Mouse (Mus musculus): ENCODE data around the gene Slc15a5. TPM values are rescaled to one million over a fixed set of nuclear protein-coding genes. Genes with fewer than 3 reads are reported as not detected.
A peak's percentile ranks its signal among the peaks of the same experiment; 100 is the strongest.

Gene Slc15a5
- polyA plus RNA-seq, 1 experiment: 0.17 TPM

DNA sequence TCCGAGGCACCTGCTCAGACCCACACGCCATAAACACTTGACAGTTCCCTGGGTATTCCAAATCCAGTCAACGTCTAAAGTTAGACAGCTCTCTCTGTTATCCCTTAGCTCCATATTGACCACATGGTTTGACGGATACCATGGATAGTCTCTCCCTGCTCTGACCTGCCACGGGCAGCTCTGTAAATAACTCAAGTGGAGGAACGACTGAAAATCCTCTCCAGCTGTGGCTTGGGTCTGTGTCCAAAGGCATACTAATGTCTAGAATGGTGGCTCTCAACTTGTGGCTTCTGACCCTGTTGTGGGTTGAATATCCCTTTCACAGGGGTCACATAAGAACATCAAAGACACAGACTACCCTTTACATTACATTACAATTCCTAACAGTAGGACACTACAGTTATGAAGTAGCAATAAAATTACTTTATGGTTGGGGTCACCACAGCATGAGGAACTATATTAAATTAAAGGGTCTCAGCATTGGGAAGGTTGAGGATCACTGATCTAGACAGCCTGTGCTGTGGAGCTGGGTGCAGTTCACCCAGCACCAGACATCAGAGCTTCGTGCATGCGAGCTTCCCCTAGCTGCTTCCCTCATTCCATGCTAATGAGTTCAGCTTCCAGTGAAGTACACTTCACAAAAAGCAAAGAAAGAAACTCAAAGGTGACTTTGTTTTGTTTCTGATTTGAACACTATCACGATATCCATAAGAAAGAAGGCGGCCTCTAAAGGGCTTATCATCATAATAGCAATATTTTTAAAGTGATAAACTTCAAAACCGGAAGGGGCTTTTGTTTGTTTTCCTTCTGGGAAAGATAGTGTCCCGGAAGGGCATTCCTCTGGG is 139.1 kb downstream of the Slc15a5 start:
- Histone ChIP-seq H3K4me1 (ENCODE audit: control insufficient read depth, insufficient read depth, low read length) (no peaks in the 10 kb centered on the region; the same call in 1 of the 2 replicates), H3K27ac (ENCODE audit: insufficient read depth, low read length) (no peak overlapping the region), H3K4me3 (ENCODE audit: insufficient read depth, low read length) (no peak overlapping the region)
- TF ChIP-seq CTCF (IDR thresholded peaks at IDR 0.05; ENCODE audit: extremely low read depth, insufficient read depth, low read length) (no peak), POLR2A (IDR thresholded peaks at IDR 0.05; ENCODE audit: extremely low read depth, insufficient read depth, low read length) (no peak)

DNA sequence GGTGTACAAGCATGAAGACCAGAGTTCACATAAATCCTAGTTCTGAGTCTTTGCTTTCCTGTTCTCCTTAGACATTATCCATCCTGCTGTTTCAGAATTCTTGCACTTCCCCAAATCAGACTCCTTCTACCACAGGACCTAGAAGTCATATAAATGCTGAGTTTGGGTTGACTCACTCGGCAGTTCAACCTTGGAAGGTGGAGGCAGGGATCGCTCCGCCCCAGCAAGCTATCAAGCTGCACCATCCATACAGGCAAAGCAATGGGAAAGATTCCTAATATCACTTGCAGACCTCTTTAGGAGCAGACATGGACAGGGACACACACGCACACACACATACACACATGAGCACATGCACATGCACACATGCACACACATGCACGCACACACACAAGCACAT is 142.2 kb downstream of the Slc15a5 start:
- TF ChIP-seq CTCF (IDR thresholded peaks at IDR 0.05; ENCODE audit: extremely low read depth, insufficient read depth, low read length): no peak
- no peak for TF ChIP-seq POLR2A (IDR thresholded peaks at IDR 0.05; ENCODE audit: extremely low read depth, insufficient read depth, low read length)
- H3K27ac ChIP-seq (ENCODE audit: insufficient read depth, low read length): no peak overlapping the region
- no peak overlapping the region for H3K4me3 ChIP-seq (ENCODE audit: insufficient read depth, low read length)
- peaks cover 3% of the 10 kb centered on the region for H3K4me1 ChIP-seq (ENCODE audit: control insufficient read depth, insufficient read depth, low read length)

GRCm38 (mm10) chr6:137936268-137936667 is 143.4 kb downstream of the Slc15a5 start:
- no peak overlapping the region for H3K4me3 ChIP-seq (ENCODE audit: insufficient read depth, low read length)
- no peak for TF ChIP-seq POLR2A (IDR thresholded peaks at IDR 0.05; ENCODE audit: extremely low read depth, insufficient read depth, low read length)
- TF ChIP-seq CTCF (IDR thresholded peaks at IDR 0.05; ENCODE audit: extremely low read depth, insufficient read depth, low read length): no peak
- no peak overlapping the region for H3K27ac ChIP-seq (ENCODE audit: insufficient read depth, low read length)
- peaks cover 3% of the 10 kb centered on the region for H3K4me1 ChIP-seq (ENCODE audit: control insufficient read depth, insufficient read depth, low read length)

DNA sequence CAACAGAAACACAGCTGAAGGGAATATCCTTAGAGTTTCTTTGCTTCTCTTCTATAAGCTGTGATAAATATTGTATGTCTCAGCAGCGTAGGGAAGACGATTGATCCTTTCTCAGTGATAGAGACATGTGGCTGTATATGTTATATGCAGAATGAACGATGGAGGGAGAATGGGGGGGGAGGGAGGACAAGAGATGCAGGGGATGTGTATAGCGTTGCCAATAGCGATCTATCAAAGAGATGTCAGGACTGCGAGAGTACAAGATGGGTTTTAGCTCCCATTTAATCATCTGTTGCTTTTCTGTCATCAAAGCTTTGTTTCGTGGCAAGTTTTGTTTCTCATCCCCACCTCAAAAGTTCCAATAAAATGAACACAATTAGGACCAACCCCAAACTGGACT is 143.9 kb downstream of the Slc15a5 start:
- Histone ChIP-seq H3K4me3 (ENCODE audit: insufficient read depth, low read length) (no peak overlapping the region), H3K27ac (ENCODE audit: insufficient read depth, low read length) (no peak overlapping the region), H3K4me1 (ENCODE audit: control insufficient read depth, insufficient read depth, low read length) (peaks cover 3% of the 10 kb centered on the region)
- TF ChIP-seq CTCF (IDR thresholded peaks at IDR 0.05; ENCODE audit: extremely low read depth, insufficient read depth, low read length) (no peak), POLR2A (IDR thresholded peaks at IDR 0.05; ENCODE audit: extremely low read depth, insufficient read depth, low read length) (no peak)

DNA sequence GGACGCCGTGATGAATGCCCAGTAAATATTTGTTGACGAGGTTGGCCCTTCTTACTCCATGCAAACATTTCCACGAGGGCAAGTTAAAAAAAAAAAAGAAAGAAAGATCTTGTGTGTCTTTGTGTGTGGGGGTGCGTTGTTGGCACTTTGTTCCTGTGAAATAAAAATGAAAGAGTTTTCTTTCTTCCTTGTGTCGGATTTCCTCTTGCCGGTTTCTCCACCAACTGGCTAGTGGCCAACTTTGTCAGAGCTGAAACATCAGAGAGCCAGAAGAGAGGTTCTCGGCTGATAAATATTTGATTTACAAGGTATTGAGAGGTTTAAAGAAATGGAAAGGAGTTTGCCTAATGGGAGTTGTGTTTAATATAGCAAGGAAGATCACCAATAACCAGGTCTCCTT is 144.4 kb downstream of the Slc15a5 start:
- Histone ChIP-seq H3K27ac (ENCODE audit: insufficient read depth, low read length) (no peak overlapping the region), H3K4me1 (ENCODE audit: control insufficient read depth, insufficient read depth, low read length) (peaks cover 3% of the 10 kb centered on the region), H3K4me3 (ENCODE audit: insufficient read depth, low read length) (no peak overlapping the region)
- no peak for TF ChIP-seq CTCF (IDR thresholded peaks at IDR 0.05; ENCODE audit: extremely low read depth, insufficient read depth, low read length)
- no peak for TF ChIP-seq POLR2A (IDR thresholded peaks at IDR 0.05; ENCODE audit: extremely low read depth, insufficient read depth, low read length)

- peaks cover 3% of the 10 kb centered on the region for H3K4me1 ChIP-seq (ENCODE audit: control insufficient read depth, insufficient read depth, low read length)
- TF ChIP-seq CTCF (IDR thresholded peaks at IDR 0.05; ENCODE audit: extremely low read depth, insufficient read depth, low read length): no peak
- TF ChIP-seq POLR2A (IDR thresholded peaks at IDR 0.05; ENCODE audit: extremely low read depth, insufficient read depth, low read length): no peak
- H3K4me3 ChIP-seq (ENCODE audit: insufficient read depth, low read length): no peak overlapping the region
- H3K27ac ChIP-seq (ENCODE audit: insufficient read depth, low read length): peak overlapping the region; percentile 33; the same call in 1 of the 2 replicates
These were observed 145.0 kb downstream of the Slc15a5 start for GRCm38 (mm10) chr6:137934545-137935298.

Other genes with a start within 250 kb of the Slc15a5 start
- gene Mgst1, start 60.4 kb upstream of the Slc15a5 start, polyA plus RNA-seq (2012; rRNA removed): 24.5 and 27.6 TPM in 2 replicates